Mouse (Mus musculus): ENCODE results near the gene Polh.

DNA sequence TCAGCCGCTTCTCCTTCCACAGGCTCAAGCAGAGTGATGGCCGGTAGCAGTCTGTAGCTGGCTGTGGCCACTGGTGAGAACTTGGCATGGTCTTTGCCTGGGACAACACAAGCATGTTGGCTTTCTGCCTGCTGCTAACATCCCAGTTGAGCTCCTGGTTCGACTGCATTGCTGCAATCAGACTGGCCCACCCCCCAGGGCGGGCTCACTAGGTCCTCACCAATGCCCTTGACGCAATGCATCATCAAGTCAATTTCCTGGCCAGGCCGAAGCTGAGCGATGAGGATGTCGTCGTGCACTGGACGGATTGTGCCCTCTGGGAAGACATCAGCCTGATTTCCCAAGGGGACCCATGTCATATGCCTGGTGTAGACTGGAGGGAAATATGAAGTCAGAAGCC, 42.1 kb upstream of the Polh start:
- TF ChIP-seq EP300 (optimal IDR thresholded peaks at IDR 0.05) (no peak), CTCF (IDR thresholded peaks at IDR 0.05; ENCODE audit: low read depth) (no peak)
